Mouse (Mus musculus) lung, embryonic 14.5 days (tissue): ENCODE results near the gene Krt36. TPM values are rescaled to one million over a fixed set of nuclear protein-coding genes. Genes with fewer than 3 reads are reported as not detected.
A peak's percentile ranks its signal among the peaks of the same experiment; 100 is the strongest.

Experiments
- ATAC-seq: fragments of 200-750 bp; cut with Nextera tagmentation; 2 replicates; pipeline ENCODE4 v1.8.0; 2017; ENCODE audit warnings: mild to moderate bottlenecking, moderate TSS enrichment, moderate library complexity; ENCODE audit not compliant: insufficient read depth
- DNase-seq: peaks from one replicate; pipeline ENCODE4 v3.0.0-alpha.2; 2015
- H3K27ac ChIP-seq: fragments of 300-500 bp; sonication (generic); 2 replicates; pipeline ENCODE4 v1.5.1; 2014; ENCODE audit warnings: low read depth, mild to moderate bottlenecking, moderate library complexity
- H3K27me3 ChIP-seq: fragments of 300-500 bp; sonication (generic); 2 replicates; pipeline ENCODE4 v1.6.1; 2014; ENCODE audit warnings: low read length, control low read depth; ENCODE audit not compliant: insufficient read depth
- H3K36me3 ChIP-seq: fragments of 300-500 bp; sonication (generic); 2 replicates; pipeline ENCODE4 v1.6.1; 2014; ENCODE audit warnings: control low read depth; ENCODE audit not compliant: insufficient read depth
- H3K4me1 ChIP-seq: fragments of 300-500 bp; sonication (generic); 2 replicates; pipeline ENCODE4 v1.6.1; 2014; ENCODE audit warnings: antibody characterized with exemption, control low read depth; ENCODE audit not compliant: insufficient read depth
- H3K4me2 ChIP-seq: fragments of 300-500 bp; sonication (generic); 2 replicates; pipeline ENCODE4 v1.6.1; 2014; ENCODE audit warnings: mild to moderate bottlenecking
- H3K4me3 ChIP-seq: fragments of 300-500 bp; sonication (generic); 2 replicates; pipeline ENCODE4 v1.5.1; 2014; ENCODE audit warnings: low read depth, low read length
- H3K9ac ChIP-seq: fragments of 300-500 bp; sonication (generic); 2 replicates; pipeline ENCODE4 v1.6.1; 2014
- H3K9me3 ChIP-seq: fragments of 300-500 bp; sonication (generic); 2 replicates; pipeline ENCODE4 v1.6.1; 2016; ENCODE audit warnings: low read depth, low read length, control low read depth
- CTCF ChIP-seq: IDR thresholded peaks from 2 replicates; pipeline ENCODE4 v1.5.1; 2016; ENCODE audit warnings: antibody characterized with exemption, low read depth
- WGBS: fragments of 180-500 bp; shearing (Covaris S2); extraction: QIAGEN DNeasy Blood & Tissue Kit; methylation state at CpG from one replicate; pipeline ENCODE4 v1.1.7; 2014; 5-methylcytosine and 5-hydroxymethylcytosine counted together
- polyA plus RNA-seq: library from polyadenylated mRNA; unstranded; fragments of >200 nt; fragmentation: Nextera tagmentation; extraction: Ambion mirVana; gene quantifications from 2 replicates; pipeline ENCODE4 v1.2.1, GENCODE M21; 2014

Gene Krt36
- polyA plus RNA-seq, 1 experiment from 2014 or later = 0.11 TPM

- ATAC-seq = no peak
- DNase-seq = no peak
- Histone ChIP-seq H3K27ac (peak overlapping the region; percentile 42), H3K27me3 (0 out of 2 replicates have a peak, but pooled peaks cover 2% of the 10 kb centered on the region), H3K9me3 (no peaks in the 10 kb centered on the region), H3K36me3 (no peaks in the 10 kb centered on the region), H3K4me2 (no peak overlapping the region), H3K9ac (no peak overlapping the region), H3K4me1 (peaks cover 10% of the 10 kb centered on the region; the same call in 1 of the 2 replicates), H3K4me3 (no peak overlapping the region)
- 66% methylated on average over 2 of the region's 2 CpGs for WGBS
- TF ChIP-seq CTCF = no peak
Observed at GRCm38 (mm10) chr11:100139391-100139790, 34.0 kb upstream of the Krt36 start.

- TF ChIP-seq CTCF = no peak
- Histone ChIP-seq H3K9me3 (no peaks in the 10 kb centered on the region), H3K4me2 (no peak overlapping the region), H3K4me3 (no peak overlapping the region), H3K27me3 (no peaks in the 10 kb centered on the region), H3K9ac (no peak overlapping the region), H3K36me3 (no peaks in the 10 kb centered on the region), H3K4me1 (peaks cover 10% of the 10 kb centered on the region; the same call in 1 of the 2 replicates), H3K27ac (0 out of 2 replicates have a peak overlapping the region, but pooled peaks have one; percentile 14)
- 47% methylated on average over 7 of the region's 7 CpGs for WGBS
- ATAC-seq (no peak; the same call in 1 of the 2 replicates), DNase-seq (peak; percentile 24)
Observed at GRCm38 (mm10) chr11:100138809-100139208, 33.4 kb upstream of the Krt36 start.

- DNase-seq (no peak), ATAC-seq (no peak)
- no peaks in the 10 kb centered on the region for H3K36me3 ChIP-seq
- H3K4me1 ChIP-seq = peaks cover 10% of the 10 kb centered on the region; the same call in 1 of the 2 replicates
- H3K9me3 ChIP-seq = no peaks in the 10 kb centered on the region
- TF ChIP-seq CTCF = no peak
- 20% methylated on average over 5 of the region's 5 CpGs for WGBS
- H3K4me2 ChIP-seq = no peak overlapping the region
- H3K4me3 ChIP-seq = no peak overlapping the region
- no peak overlapping the region for H3K9ac ChIP-seq
- H3K27ac ChIP-seq = no peak overlapping the region
- H3K27me3 ChIP-seq = no peaks in the 10 kb centered on the region
Observed at GRCm38 (mm10) chr11:100137693-100138092, 32.3 kb upstream of the Krt36 start.

- Histone ChIP-seq H3K4me2 (no peak overlapping the region), H3K36me3 (no peaks in the 10 kb centered on the region), H3K27ac (no peak overlapping the region), H3K9ac (no peak overlapping the region), H3K27me3 (no peaks in the 10 kb centered on the region), H3K9me3 (no peaks in the 10 kb centered on the region), H3K4me3 (no peak overlapping the region), H3K4me1 (peaks cover 10% of the 10 kb centered on the region; the same call in 1 of the 2 replicates)
- no peak for TF ChIP-seq CTCF
- WGBS = 11% methylated on average over 5 of the region's 5 CpGs
- ATAC-seq (no peak), DNase-seq (no peak)
Observed at GRCm38 (mm10) chr11:100136559-100136958, 31.1 kb upstream of the Krt36 start.

- ATAC-seq (no peak), DNase-seq (no peak)
- Histone ChIP-seq H3K9me3 (no peaks in the 10 kb centered on the region), H3K4me3 (no peak within 1 kb of the TSS), H3K27me3 (no peaks in the 10 kb centered on the region), H3K4me2 (no peak within 1 kb of the TSS), H3K27ac (no peak within 1 kb of the TSS), H3K4me1 (peaks cover 10% of the 10 kb centered on the region; the same call in 1 of the 2 replicates), H3K36me3 (no peaks in the 10 kb centered on the region), H3K9ac (no peak within 1 kb of the TSS)
- 45% methylated on average over 7 of the region's 7 CpGs for WGBS
- TF ChIP-seq CTCF = no peak
Observed at GRCm38 (mm10) chr11:100135731-100136130, 30.3 kb upstream of the Krt36 start, which contains the start of gene Krt15. Gene Krt15, minus strand, starts transcription at chr11:100135928.

GRCm38 (mm10) chr11:100124901-100125300 is 19.5 kb upstream of the Krt36 start:
- ATAC-seq = no peak
- no peak overlapping the region for H3K4me2 ChIP-seq
- 0 out of 2 replicates have a peak, but pooled peaks cover 2% of the 10 kb centered on the region for H3K4me1 ChIP-seq
- no peak for DNase-seq
- 60% methylated on average over 7 of the region's 7 CpGs for WGBS
- no peaks in the 10 kb centered on the region for H3K36me3 ChIP-seq
- no peaks in the 10 kb centered on the region for H3K9me3 ChIP-seq
- H3K9ac ChIP-seq = no peak overlapping the region
- H3K4me3 ChIP-seq = no peak overlapping the region
- no peaks in the 10 kb centered on the region for H3K27me3 ChIP-seq
- no peak for TF ChIP-seq CTCF
- no peak overlapping the region for H3K27ac ChIP-seq

- no peak within 1 kb of the TSS for H3K4me3 ChIP-seq
- H3K36me3 ChIP-seq = no peaks in the 10 kb centered on the region
- no peak within 1 kb of the TSS for H3K9ac ChIP-seq
- H3K4me2 ChIP-seq = no peak within 1 kb of the TSS
- no peaks in the 10 kb centered on the region for H3K9me3 ChIP-seq
- WGBS = 69% methylated on average over 3 of the region's 3 CpGs
- H3K27me3 ChIP-seq = no peaks in the 10 kb centered on the region
- no peak for TF ChIP-seq CTCF
- no peak for ATAC-seq
- H3K4me1 ChIP-seq = 0 out of 2 replicates have a peak, but pooled peaks cover 2% of the 10 kb centered on the region
- no peak within 1 kb of the TSS for H3K27ac ChIP-seq
- DNase-seq = no peak
Observed at GRCm38 (mm10) chr11:100121466-100121865, 16.0 kb upstream of the Krt36 start, which contains the start of gene Krt13. Gene Krt13, minus strand, starts transcription at chr11:100121566.

GRCm38 (mm10) chr11:100120331-100120730 is 14.9 kb upstream of the Krt36 start:
- Histone ChIP-seq H3K9me3 (no peaks in the 10 kb centered on the region), H3K27ac (no peak overlapping the region), H3K4me3 (no peak overlapping the region), H3K9ac (no peak overlapping the region), H3K4me2 (no peak overlapping the region), H3K27me3 (no peaks in the 10 kb centered on the region), H3K36me3 (no peaks in the 10 kb centered on the region), H3K4me1 (0 out of 2 replicates have a peak, but pooled peaks cover 2% of the 10 kb centered on the region)
- 55% methylated on average over 5 of the region's 5 CpGs for WGBS
- no peak for TF ChIP-seq CTCF
- DNase-seq (peak; percentile 18), ATAC-seq (no peak)
